Mouse (Mus musculus) limb, embryonic 11.5 days (tissue): ENCODE results near the gene Pcmt1. TPM values are rescaled to one million over a fixed set of nuclear protein-coding genes. Genes with fewer than 3 reads are reported as not detected.

Experiments used
- ATAC-seq: fragments of 200-750 bp; cut with Nextera tagmentation; 2 replicates; pipeline ENCODE4 v1.8.0; 2017; ENCODE audit warnings: low read depth; ENCODE audit not compliant: insufficient number of reproducible peaks, low FRiP score, low TSS enrichment
- DNase-seq: peaks from one replicate; pipeline ENCODE4 v3.0.0-alpha.2; 2015; ENCODE audit warnings: low spot score
- H3K27ac ChIP-seq: fragments of 300-500 bp; sonication (generic); replicated peaks from 2 replicates; pipeline ENCODE4 v1.5.1; 2014; ENCODE audit warnings: low read depth, mild to moderate bottlenecking, low read length
- H3K27me3 ChIP-seq: fragments of 300-500 bp; sonication (generic); 2 replicates; pipeline ENCODE4 v1.6.1; 2014; ENCODE audit warnings: mild to moderate bottlenecking, low read length, mixed read lengths; ENCODE audit not compliant: control insufficient read depth, insufficient read depth
- H3K36me3 ChIP-seq: fragments of 300-500 bp; sonication (generic); 2 replicates; pipeline ENCODE4 v1.6.1; 2014; ENCODE audit warnings: mild to moderate bottlenecking, low read length, moderate library complexity, mixed read lengths; ENCODE audit not compliant: control insufficient read depth, insufficient read depth
- H3K4me1 ChIP-seq: fragments of 300-500 bp; sonication (generic); 2 replicates; pipeline ENCODE4 v1.6.1; 2014; ENCODE audit warnings: low read length, mixed read lengths; ENCODE audit not compliant: control insufficient read depth, insufficient read depth
- H3K4me2 ChIP-seq: fragments of 300-500 bp; sonication (generic); 2 replicates; pipeline ENCODE4 v1.6.1; 2014; ENCODE audit warnings: low read depth, mild to moderate bottlenecking, moderate library complexity; ENCODE audit not compliant: severe bottlenecking
- H3K4me3 ChIP-seq: fragments of 300-500 bp; sonication (generic); 2 replicates; pipeline ENCODE4 v1.5.1; 2014; ENCODE audit warnings: low read depth, low read length
- H3K9ac ChIP-seq: fragments of 300-500 bp; sonication (generic); 2 replicates; pipeline ENCODE4 v1.6.1; 2014; ENCODE audit warnings: mild to moderate bottlenecking, low read length
- H3K9me3 ChIP-seq: fragments of 300-500 bp; sonication (generic); 2 replicates; pipeline ENCODE4 v1.6.1; 2016; ENCODE audit warnings: low read length; ENCODE audit not compliant: control insufficient read depth
- WGBS: fragments of 180-500 bp; shearing (Covaris S2); extraction: QIAGEN DNeasy Blood & Tissue Kit; methylation state at CpG from one replicate; pipeline ENCODE4 v1.1.7; 2014; 5-methylcytosine and 5-hydroxymethylcytosine counted together
- polyA plus RNA-seq: library from polyadenylated mRNA; unstranded; fragments of >200 nt; fragmentation: Nextera tagmentation; extraction: Ambion mirVana; gene quantifications from 2 replicates; pipeline ENCODE4 v1.2.1, GENCODE M21; 2014

The Pcmt1 gene
- polyA plus RNA-seq, 1 experiment from 2014 or later, result 120 TPM

- Histone ChIP-seq H3K4me2 (peak overlapping the region; percentile 95; the same call in 1 of the 2 replicates), H3K4me3 (peak overlapping the region; percentile 61), H3K4me1 (peaks cover 3% of the 10 kb centered on the region), H3K27me3 (peaks cover 18% of the 10 kb centered on the region), H3K9me3 (no peaks in the 10 kb centered on the region), H3K36me3 (no peaks in the 10 kb centered on the region), H3K27ac (no peak overlapping the region), H3K9ac (no peak overlapping the region)
- WGBS, result 9% methylated on average over 8 of the region's 8 CpGs
- DNase-seq (no peak), ATAC-seq (no peak)
These were observed 90.1 kb downstream of the Pcmt1 start for GRCm38 (mm10) chr10:7590792-7591191.

- Histone ChIP-seq H3K4me3 (peak overlapping the region; percentile 61), H3K27ac (no peak overlapping the region), H3K36me3 (no peaks in the 10 kb centered on the region), H3K4me2 (peak overlapping the region; percentile 95), H3K9me3 (no peaks in the 10 kb centered on the region), H3K27me3 (peaks cover 18% of the 10 kb centered on the region), H3K4me1 (peaks cover 3% of the 10 kb centered on the region), H3K9ac (peak overlapping the region; percentile 17)
- WGBS, result under 1% methylated on average over 52 of the region's 54 CpGs
- ATAC-seq (peak; percentile 14; the same call in 1 of the 2 replicates), DNase-seq (peak; percentile 42)
These were observed 90.7 kb downstream of the Pcmt1 start for GRCm38 (mm10) chr10:7590234-7590689.

GRCm38 (mm10) chr10:7589592-7590233 lies 91.2 kb downstream of the Pcmt1 start, which contains the start of gene Lrp11:
Gene Lrp11, plus strand, starts transcription at chr10:7589800.
- Histone ChIP-seq H3K4me1 (peaks cover 3% of the 10 kb centered on the region), H3K27ac (no peak within 1 kb of the TSS), H3K9me3 (no peaks in the 10 kb centered on the region), H3K9ac (peak within 1 kb of the TSS; percentile 58), H3K4me2 (peak within 1 kb of the TSS; percentile 95), H3K27me3 (peaks cover 18% of the 10 kb centered on the region), H3K4me3 (peak within 1 kb of the TSS; percentile 61), H3K36me3 (no peaks in the 10 kb centered on the region)
- DNase-seq, result peak; percentile 97
- 0% methylated on average over 70 of the region's 76 CpGs for WGBS
- peak; percentile 97 for ATAC-seq

GRCm38 (mm10) chr10:7586771-7587170 lies 94.2 kb downstream of the Pcmt1 start:
- ATAC-seq, result no peak
- 85% methylated on average over 2 of the region's 2 CpGs for WGBS

GRCm38 (mm10) chr10:7582891-7583557 lies 97.9 kb downstream of the Pcmt1 start:
- DNase-seq, result no peak
- Histone ChIP-seq H3K4me2 (no peak overlapping the region), H3K27ac (no peak overlapping the region), H3K9me3 (no peaks in the 10 kb centered on the region), H3K36me3 (no peaks in the 10 kb centered on the region), H3K9ac (no peak overlapping the region), H3K27me3 (no peaks in the 10 kb centered on the region), H3K4me1 (no peaks in the 10 kb centered on the region), H3K4me3 (no peak overlapping the region)
- WGBS, result 50% methylated on average over 7 of the region's 7 CpGs
- ATAC-seq, result no peak

More at GRCm38 (mm10) chr10:7586771-7587170, 94.2 kb downstream of the Pcmt1 start:
- H3K27ac ChIP-seq, result no peak overlapping the region
- H3K9ac ChIP-seq, result no peak overlapping the region
- no peaks in the 10 kb centered on the region for H3K36me3 ChIP-seq
- H3K4me1 ChIP-seq, result peaks cover 3% of the 10 kb centered on the region
- H3K27me3 ChIP-seq, result peaks cover 13% of the 10 kb centered on the region
- no peak overlapping the region for H3K4me2 ChIP-seq
- H3K9me3 ChIP-seq, result no peaks in the 10 kb centered on the region
- H3K4me3 ChIP-seq, result no peak overlapping the region
- no peak for DNase-seq

- Histone ChIP-seq H3K27ac (no peak overlapping the region), H3K9ac (no peak overlapping the region), H3K27me3 (no peaks in the 10 kb centered on the region), H3K36me3 (no peaks in the 10 kb centered on the region), H3K4me1 (no peaks in the 10 kb centered on the region), H3K4me2 (no peak overlapping the region; the same call in 1 of the 2 replicates), H3K9me3 (no peaks in the 10 kb centered on the region), H3K4me3 (no peak overlapping the region)
- 36% methylated on average over 11 of the region's 11 CpGs for WGBS
- DNase-seq (no peak), ATAC-seq (no peak)
These were observed 98.6 kb downstream of the Pcmt1 start for GRCm38 (mm10) chr10:7582157-7582890.

GRCm38 (mm10) chr10:7581401-7581800 lies 99.5 kb downstream of the Pcmt1 start:
- no peak overlapping the region for H3K9ac ChIP-seq
- no peaks in the 10 kb centered on the region for H3K27me3 ChIP-seq
- H3K4me2 ChIP-seq, result no peak overlapping the region
- WGBS, result 89% methylated on average over 2 of the region's 2 CpGs
- H3K9me3 ChIP-seq, result no peaks in the 10 kb centered on the region
- H3K4me1 ChIP-seq, result no peaks in the 10 kb centered on the region
- no peak overlapping the region for H3K27ac ChIP-seq
- no peaks in the 10 kb centered on the region for H3K36me3 ChIP-seq
- H3K4me3 ChIP-seq, result no peak overlapping the region
- DNase-seq, result no peak
- no peak for ATAC-seq
